Mouse (Mus musculus): ENCODE data around the gene Gm45902.

GRCm38 (mm10) chr2:3500886-3501285, 11.7 kb downstream of the Gm45902 start:
- TF ChIP-seq CTCF (IDR thresholded peaks at IDR 0.05; ENCODE audit: low read depth) = no peak
- TF ChIP-seq EP300 (optimal IDR thresholded peaks at IDR 0.05) = no peak
